Mouse (Mus musculus) liver, embryonic 12.5 days (tissue): Measurements from ENCODE around the gene Tmem63b. TPM values are rescaled to one million over a fixed set of nuclear protein-coding genes. Genes with fewer than 3 reads are reported as not detected.

Source experiments
- ATAC-seq: fragments of 200-750 bp; cut with Nextera tagmentation; 2 replicates; pipeline ENCODE4 v1.8.0; 2017; ENCODE audit warnings: moderate number of reproducible peaks, mild to moderate bottlenecking, moderate library complexity
- H3K27ac ChIP-seq: fragments of 300-500 bp; sonication (generic); 2 replicates; pipeline ENCODE4 v1.5.1; 2016; ENCODE audit warnings: mild to moderate bottlenecking
- H3K27me3 ChIP-seq: fragments of 300-500 bp; sonication (generic); replicated peaks from 2 replicates; pipeline ENCODE4 v1.6.1; 2016; ENCODE audit warnings: mild to moderate bottlenecking, moderate library complexity
- H3K36me3 ChIP-seq: fragments of 300-500 bp; sonication (generic); 2 replicates; pipeline ENCODE4 v1.6.1; 2016; ENCODE audit warnings: mild to moderate bottlenecking, moderate library complexity
- H3K4me1 ChIP-seq: fragments of 300-500 bp; sonication (generic); 2 replicates; pipeline ENCODE4 v1.6.1; 2016
- H3K4me2 ChIP-seq: fragments of 300-500 bp; sonication (generic); 2 replicates; pipeline ENCODE4 v1.6.1; 2016; ENCODE audit warnings: mild to moderate bottlenecking, moderate library complexity
- H3K4me3 ChIP-seq: fragments of 300-500 bp; sonication (generic); 2 replicates; pipeline ENCODE4 v1.5.1; 2016; ENCODE audit warnings: mild to moderate bottlenecking, moderate library complexity
- H3K9ac ChIP-seq: fragments of 300-500 bp; sonication (generic); 2 replicates; pipeline ENCODE4 v1.6.1; 2016; ENCODE audit warnings: mild to moderate bottlenecking, moderate library complexity
- H3K9me3 ChIP-seq: fragments of 300-500 bp; sonication (generic); replicated peaks from 2 replicates; pipeline ENCODE4 v1.6.1; 2016; ENCODE audit warnings: mild to moderate bottlenecking, moderate library complexity
- WGBS: fragments of 180-500 bp; shearing (Covaris S2); methylation state at CpG from one replicate; pipeline ENCODE4 v1.1.7; 2016; ENCODE audit not compliant: insufficient replicate concordance; 5-methylcytosine and 5-hydroxymethylcytosine counted together
- polyA plus RNA-seq: library from polyadenylated mRNA; unstranded; fragments of >200 nt; fragmentation: Nextera tagmentation; extraction: Ambion mirVana; gene quantifications from 2 replicates; pipeline ENCODE4 v1.2.1, GENCODE M21; 2016

Tmem63b gene
- polyA plus RNA-seq = 12.9 and 13.7 TPM in 2 replicates

DNA sequence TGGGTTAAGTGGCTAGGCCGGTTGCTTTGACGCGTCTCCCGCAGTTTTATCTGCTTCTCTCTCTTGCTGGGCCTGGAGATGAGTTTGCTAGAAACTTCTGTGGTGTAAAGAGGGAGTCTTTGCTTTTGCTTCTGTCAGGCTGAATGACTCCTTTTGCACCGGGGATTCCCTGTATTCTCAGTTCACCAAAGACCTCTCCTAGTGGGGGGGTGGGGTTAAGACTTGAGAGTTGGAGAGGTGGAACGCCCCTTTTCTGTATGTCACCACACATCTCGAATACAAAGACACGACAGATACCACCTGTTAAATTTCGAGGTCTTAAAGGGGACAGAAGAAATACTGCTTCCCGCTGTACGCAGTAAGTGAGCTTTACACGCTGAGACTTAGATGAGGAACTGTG, at the start of gene Tmem63b:
Gene Tmem63b (minus strand): TSS at position 190 of the 400 bp plus-strand sequence.
- WGBS = 10% methylated on average over 12 of the region's 12 CpGs

DNA sequence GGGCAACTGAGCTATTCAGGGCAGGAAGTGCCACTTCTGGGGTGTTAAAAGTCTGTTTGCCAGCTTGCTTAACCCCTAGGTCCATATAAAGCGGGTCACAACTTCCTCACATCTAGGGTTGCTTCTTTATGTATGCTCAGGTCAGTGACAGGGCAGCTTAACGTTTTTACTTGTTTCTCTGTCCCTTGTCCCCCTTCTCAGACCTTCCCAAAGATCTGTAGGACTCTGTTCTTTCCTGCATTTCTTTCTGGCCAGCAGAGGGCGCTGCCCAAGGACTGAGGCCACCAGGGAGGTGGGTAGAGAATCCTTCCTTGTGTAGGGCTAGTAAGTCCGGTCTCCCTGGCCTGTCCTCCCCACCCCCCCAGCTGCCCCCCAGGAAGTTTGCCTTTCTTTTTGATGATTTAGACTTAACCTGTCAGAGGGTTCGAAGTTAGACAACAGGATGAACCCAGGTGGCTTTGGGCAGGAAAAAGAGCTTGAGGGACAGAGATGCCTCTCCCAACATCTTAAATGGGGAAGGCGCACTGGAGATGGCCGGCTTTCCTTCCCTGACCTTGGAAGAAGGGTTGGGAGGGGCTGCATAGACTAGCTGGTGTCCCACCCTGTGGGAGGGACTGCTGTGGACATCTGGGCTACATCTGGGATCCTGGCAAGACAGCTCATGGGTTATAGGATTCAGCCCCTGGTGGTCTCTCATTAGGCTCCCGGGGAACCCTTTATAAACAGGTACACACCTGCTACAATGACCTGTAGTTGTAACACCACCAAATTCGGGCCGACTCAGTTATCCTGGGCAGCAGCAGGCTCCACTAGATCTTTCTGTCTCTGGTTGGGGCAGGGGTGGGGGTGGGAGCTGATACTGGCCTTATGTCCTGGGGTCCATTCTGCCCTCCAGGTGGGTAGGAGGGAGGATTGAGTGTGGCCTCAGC, 48.9 kb upstream of the Tmem63b start:
- peak overlapping the region; percentile 64 for H3K4me3 ChIP-seq
- 9% methylated on average over 10 of the region's 10 CpGs for WGBS
- ATAC-seq = peak; percentile 61

More for the DNA sequence above, at the start of gene Tmem63b:
- Histone ChIP-seq H3K36me3 (peaks cover 7% of the 10 kb centered on the region; the same call in 1 of the 2 replicates), H3K4me1 (peaks cover 47% of the 10 kb centered on the region), H3K9ac (peak within 1 kb of the TSS; percentile 93), H3K9me3 (no peaks in the 10 kb centered on the region), H3K4me3 (peak within 1 kb of the TSS; percentile 84), H3K27ac (peak within 1 kb of the TSS; percentile 86), H3K4me2 (peak within 1 kb of the TSS; percentile 93), H3K27me3 (0 out of 2 replicates have a peak, but pooled peaks cover 7% of the 10 kb centered on the region)
- ATAC-seq = peak; percentile 21

GRCm38 (mm10) chr17:45734881-45735280, 48.2 kb upstream of the Tmem63b start:
- 54% methylated on average over 4 of the region's 4 CpGs for WGBS

More for the DNA sequence above, 48.9 kb upstream of the Tmem63b start:
- Histone ChIP-seq H3K4me1 (peaks cover 46% of the 10 kb centered on the region), H3K36me3 (no peaks in the 10 kb centered on the region), H3K27me3 (peaks cover 37% of the 10 kb centered on the region), H3K4me2 (peak overlapping the region; percentile 80), H3K9ac (peak overlapping the region; percentile 73), H3K27ac (peak overlapping the region; percentile 89), H3K9me3 (no peaks in the 10 kb centered on the region)

GRCm38 (mm10) chr17:45734333-45734732, 47.6 kb upstream of the Tmem63b start:
- WGBS = 35% methylated on average over 3 of the region's 3 CpGs
- peaks cover 45% of the 10 kb centered on the region for H3K27me3 ChIP-seq
- no peaks in the 10 kb centered on the region for H3K9me3 ChIP-seq
- peak overlapping the region; percentile 89; the same call in 1 of the 2 replicates for H3K27ac ChIP-seq
- H3K4me1 ChIP-seq = peaks cover 46% of the 10 kb centered on the region
- H3K4me2 ChIP-seq = peak overlapping the region; percentile 77
- H3K9ac ChIP-seq = peak overlapping the region; percentile 60
- H3K4me3 ChIP-seq = peak overlapping the region; percentile 47; the same call in 1 of the 2 replicates
- no peak for ATAC-seq
- no peaks in the 10 kb centered on the region for H3K36me3 ChIP-seq

More at GRCm38 (mm10) chr17:45734881-45735280, 48.2 kb upstream of the Tmem63b start:
- H3K4me3 ChIP-seq = no peak overlapping the region
- no peaks in the 10 kb centered on the region for H3K9me3 ChIP-seq
- peaks cover 45% of the 10 kb centered on the region for H3K27me3 ChIP-seq
- H3K4me1 ChIP-seq = peaks cover 46% of the 10 kb centered on the region
- peak overlapping the region; percentile 60; the same call in 1 of the 2 replicates for H3K9ac ChIP-seq
- H3K4me2 ChIP-seq = peak overlapping the region; percentile 80; the same call in 1 of the 2 replicates
- ATAC-seq = no peak; the same call in 1 of the 2 replicates
- no peaks in the 10 kb centered on the region for H3K36me3 ChIP-seq
- peak overlapping the region; percentile 89 for H3K27ac ChIP-seq

DNA sequence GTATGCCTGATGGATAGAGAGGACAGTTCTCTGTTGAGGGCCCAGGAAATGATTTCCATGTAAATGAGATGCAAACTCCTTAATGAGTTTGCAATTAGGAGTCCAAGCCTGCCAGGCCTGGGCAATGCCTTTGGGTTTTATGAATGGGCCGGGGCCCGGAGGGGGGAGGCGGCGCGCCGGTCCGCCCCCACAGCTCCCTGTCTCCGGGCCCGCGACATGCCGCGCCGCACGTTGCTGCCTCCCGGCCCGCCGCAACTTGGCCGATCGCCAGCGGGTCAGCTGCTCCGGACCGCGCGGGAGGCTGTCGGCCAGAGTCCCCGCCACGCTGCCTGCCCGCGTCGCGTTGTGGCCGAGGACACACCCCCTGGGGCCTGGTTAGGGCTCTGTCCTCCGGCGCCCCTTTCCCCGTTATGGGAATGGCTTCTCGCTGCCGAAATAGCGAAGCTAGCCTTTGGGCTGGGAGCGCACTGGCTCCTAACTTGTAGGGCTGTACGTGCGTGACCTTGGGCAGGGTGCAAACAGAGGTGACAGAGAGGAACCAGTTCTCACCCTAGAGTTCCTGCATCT, 47.1 kb upstream of the Tmem63b start, which contains the start of gene 1600014C23Rik:
Gene 1600014C23Rik (minus strand): TSS at position 110 of the 567 bp plus-strand sequence.
- 2% methylated on average over 41 of the region's 41 CpGs for WGBS
- H3K36me3 ChIP-seq = no peaks in the 10 kb centered on the region
- H3K4me2 ChIP-seq = peak within 1 kb of the TSS; percentile 77
- no peak for ATAC-seq
- peak within 1 kb of the TSS; percentile 47 for H3K4me3 ChIP-seq
- H3K9me3 ChIP-seq = no peaks in the 10 kb centered on the region
- peak within 1 kb of the TSS; percentile 89 for H3K27ac ChIP-seq
- peaks cover 46% of the 10 kb centered on the region for H3K4me1 ChIP-seq
- H3K9ac ChIP-seq = peak within 1 kb of the TSS; percentile 60
- peaks cover 45% of the 10 kb centered on the region for H3K27me3 ChIP-seq

DNA sequence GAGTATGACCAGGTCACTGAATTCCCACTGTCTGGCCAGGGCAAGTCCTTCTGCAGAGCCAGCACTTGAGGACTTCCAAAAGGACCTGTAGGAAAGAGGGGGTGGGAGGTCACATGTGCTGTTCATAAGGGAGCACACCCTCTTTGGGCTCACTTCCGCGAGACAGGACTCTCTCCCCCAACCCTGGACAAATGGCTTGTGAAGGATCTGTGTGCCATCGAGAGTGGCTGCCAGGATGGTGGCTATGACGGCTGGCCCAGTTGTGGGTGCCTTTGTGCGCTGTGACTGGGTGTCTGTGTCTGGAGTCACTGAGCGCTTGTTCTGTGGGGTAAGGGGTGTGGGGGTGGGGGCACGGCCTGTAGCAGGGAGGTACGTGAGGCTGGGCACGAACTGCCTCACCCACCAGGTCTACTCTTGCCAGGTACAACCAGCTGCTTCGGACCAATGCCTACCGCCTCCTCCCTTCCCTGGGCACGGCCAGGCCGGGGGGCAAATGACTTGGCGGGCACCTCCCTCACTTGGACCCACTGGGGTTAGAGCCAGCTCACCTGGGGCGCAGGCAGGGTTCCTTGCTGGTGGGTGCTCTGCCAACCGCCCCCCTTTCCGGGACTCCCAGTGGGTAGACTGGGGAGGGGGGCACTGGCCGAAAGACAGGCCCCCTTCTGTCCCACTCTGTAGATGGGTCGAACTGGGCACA, 46.5 kb upstream of the Tmem63b start:
- no peaks in the 10 kb centered on the region for H3K9me3 ChIP-seq
- H3K36me3 ChIP-seq = no peaks in the 10 kb centered on the region
- WGBS = 59% methylated on average over 19 of the region's 19 CpGs
- H3K4me3 ChIP-seq = peak overlapping the region; percentile 47; the same call in 1 of the 2 replicates
- H3K9ac ChIP-seq = 0 out of 2 replicates have a peak overlapping the region, but pooled peaks have one; percentile 60
- ATAC-seq = no peak
- H3K27me3 ChIP-seq = peaks cover 45% of the 10 kb centered on the region
- H3K4me1 ChIP-seq = peaks cover 46% of the 10 kb centered on the region
- no peak overlapping the region for H3K27ac ChIP-seq
- peak overlapping the region; percentile 77 for H3K4me2 ChIP-seq

DNA sequence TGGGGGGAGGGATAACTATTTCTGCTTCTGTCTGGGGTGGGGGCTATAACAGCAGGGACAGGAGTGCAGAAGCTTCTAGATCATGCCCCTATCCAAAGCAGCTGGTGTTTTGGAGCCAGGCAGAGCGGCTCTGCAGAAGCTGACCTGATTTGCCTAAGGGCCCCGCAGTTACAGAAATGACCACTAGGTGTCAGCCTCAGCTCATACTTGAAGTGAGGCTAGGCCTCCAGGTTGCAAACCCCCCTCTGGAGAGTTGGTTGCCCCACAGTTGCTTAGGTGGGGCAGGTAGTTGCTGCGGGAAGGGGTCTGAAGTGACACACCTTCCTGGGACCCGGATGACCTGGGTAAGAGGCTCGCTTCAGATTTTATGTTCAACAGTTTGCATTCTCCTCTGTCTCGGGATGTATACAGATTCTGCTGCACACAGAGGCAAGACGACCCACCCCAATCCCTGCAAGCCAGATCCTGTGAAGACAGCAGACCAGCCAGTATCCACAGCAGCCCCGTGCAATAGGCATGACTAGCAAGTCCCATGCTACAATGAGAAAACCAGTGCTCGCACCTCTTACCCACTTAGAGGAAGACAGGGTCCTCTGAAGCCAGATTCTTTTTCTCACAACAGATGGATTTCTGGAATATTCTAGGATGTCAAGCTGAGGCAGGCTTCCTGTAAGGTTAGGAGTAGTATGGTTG, 44.6 kb upstream of the Tmem63b start:
- H3K9ac ChIP-seq = no peak overlapping the region
- 27% methylated on average over 9 of the region's 9 CpGs for WGBS
- H3K4me2 ChIP-seq = no peak overlapping the region
- no peak overlapping the region for H3K27ac ChIP-seq
- no peaks in the 10 kb centered on the region for H3K9me3 ChIP-seq
- H3K36me3 ChIP-seq = no peaks in the 10 kb centered on the region
- H3K4me1 ChIP-seq = peaks cover 49% of the 10 kb centered on the region
- ATAC-seq = no peak
- H3K4me3 ChIP-seq = no peak overlapping the region
- peaks cover 45% of the 10 kb centered on the region for H3K27me3 ChIP-seq

- Histone ChIP-seq H3K9me3 (no peaks in the 10 kb centered on the region), H3K27me3 (peaks cover 45% of the 10 kb centered on the region), H3K27ac (no peak overlapping the region), H3K4me2 (no peak overlapping the region), H3K9ac (no peak overlapping the region), H3K36me3 (no peaks in the 10 kb centered on the region), H3K4me1 (peaks cover 49% of the 10 kb centered on the region), H3K4me3 (no peak overlapping the region)
- no peak for ATAC-seq
- 73% methylated on average over 4 of the region's 4 CpGs for WGBS
Observed at GRCm38 (mm10) chr17:45730696-45731095, 44.0 kb upstream of the Tmem63b start.

DNA sequence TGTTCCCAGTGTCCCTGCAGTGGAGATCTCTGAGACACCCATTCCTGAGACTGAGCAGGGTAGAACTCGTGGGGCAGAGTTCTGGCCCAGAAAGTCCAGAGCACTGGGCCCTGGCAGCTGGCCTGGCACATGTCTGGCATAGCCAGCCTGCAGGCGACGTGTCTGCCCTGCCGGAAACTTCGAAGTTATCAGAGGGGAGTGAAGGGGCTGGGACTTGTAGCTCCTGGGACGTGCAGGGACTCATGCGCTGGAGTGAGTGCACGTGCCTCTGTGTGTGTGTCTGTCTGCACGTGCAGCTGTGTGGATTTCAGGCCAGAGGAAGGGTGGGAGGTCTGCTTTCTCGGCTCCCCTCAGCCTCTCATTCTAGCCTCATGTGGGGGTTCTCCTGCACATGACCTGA, 42.7 kb upstream of the Tmem63b start:
- H3K4me1 ChIP-seq = peaks cover 47% of the 10 kb centered on the region
- WGBS = 44% methylated on average over 10 of the region's 10 CpGs
- no peak overlapping the region for H3K9ac ChIP-seq
- ATAC-seq = no peak
- no peak overlapping the region for H3K27ac ChIP-seq
- no peak overlapping the region for H3K4me2 ChIP-seq
- H3K9me3 ChIP-seq = no peaks in the 10 kb centered on the region
- H3K4me3 ChIP-seq = no peak overlapping the region
- peaks cover 40% of the 10 kb centered on the region for H3K27me3 ChIP-seq
- no peaks in the 10 kb centered on the region for H3K36me3 ChIP-seq

- Histone ChIP-seq H3K4me1 (peaks cover 45% of the 10 kb centered on the region), H3K36me3 (no peaks in the 10 kb centered on the region), H3K27ac (no peak overlapping the region), H3K4me3 (no peak overlapping the region), H3K9ac (no peak overlapping the region), H3K4me2 (no peak overlapping the region), H3K9me3 (no peaks in the 10 kb centered on the region), H3K27me3 (peaks cover 33% of the 10 kb centered on the region)
- ATAC-seq = no peak
- WGBS = 75% methylated on average over 8 of the region's 8 CpGs
Observed at GRCm38 (mm10) chr17:45727983-45728723, 41.4 kb upstream of the Tmem63b start.
